Mouse (Mus musculus) embryo, embryonic 11 days (tissue): Measurements from ENCODE around the gene Gstz1.
"Not testable (repeated sequence)": the region's sequence is repeated elsewhere in the genome, so short reads cannot be mapped to it uniquely, and the experiment has no call there.

Source experiments
- DNase-seq: peaks from one replicate; pipeline ENCODE4 v3.0.0-alpha.2; 2015

Gene Gstz1

GRCm38 (mm10) chr12:87160310-87160709, 13.3 kb downstream of the Gstz1 start:
- no peak for DNase-seq

- DNase-seq: no peak
Measured at GRCm38 (mm10) chr12:87160815-87161214, 13.8 kb downstream of the Gstz1 start.

GRCm38 (mm10) chr12:87175194-87175946, 28.4 kb downstream of the Gstz1 start:
- DNase-seq: peak; percentile 39

GRCm38 (mm10) chr12:87177631-87178030, 30.7 kb downstream of the Gstz1 start:
- no peak for DNase-seq

- DNase-seq: no peak
Measured at GRCm38 (mm10) chr12:87193008-87193407, 46.0 kb downstream of the Gstz1 start.

- no peak for DNase-seq
Measured at GRCm38 (mm10) chr12:87195069-87195468, 48.1 kb downstream of the Gstz1 start.

- DNase-seq: no peak
Measured at GRCm38 (mm10) chr12:87196310-87196709, 49.3 kb downstream of the Gstz1 start.

GRCm38 (mm10) chr12:87198792-87199191, 51.8 kb downstream of the Gstz1 start:
- no peak for DNase-seq

- peak; percentile 59 for DNase-seq
Measured at GRCm38 (mm10) chr12:87199206-87199972, 52.4 kb downstream of the Gstz1 start, which contains the start of gene Samd15. Samd15 (plus strand) TSS chr12:87199723.

- DNase-seq: peak; percentile 92
Measured at GRCm38 (mm10) chr12:87199973-87200586, 53.1 kb downstream of the Gstz1 start, which contains the start of gene Tmed8. Tmed8 (minus strand) TSS chr12:87200454.

- no peak for DNase-seq
Measured at GRCm38 (mm10) chr12:87201694-87202093, 54.7 kb downstream of the Gstz1 start.

- DNase-seq: not testable (repeated sequence)
Measured at GRCm38 (mm10) chr12:87205789-87206188, 58.8 kb downstream of the Gstz1 start.

GRCm38 (mm10) chr12:87212844-87213606, 66.1 kb downstream of the Gstz1 start:
- no peak for DNase-seq
